Mouse (Mus musculus) layer of hippocampus, postnatal 25 days (tissue): ENCODE data around the gene 4430402I18Rik. TPM values are rescaled to one million over a fixed set of nuclear protein-coding genes. Genes with fewer than 3 reads are reported as not detected.
A peak's percentile ranks its signal among the peaks of the same experiment; 100 is the strongest.
"Not testable (repeated sequence)": the region's sequence is repeated elsewhere in the genome, so short reads cannot be mapped to it uniquely, and the experiment has no call there.

Experiments
- DNase-seq, 2 experiments: peaks; one replicate each; pipeline ENCODE4 v3.0.0; 2022; ENCODE audit warnings: mixed read lengths in 2 of 2, low spot score in 1 of 2; ENCODE audit errors: extremely low spot score in 1 of 2
- total RNA-seq, 2 experiments: library from RNA; stranded (reverse); gene quantifications; 2 replicates each; pipeline ENCODE4 v1.2.3; 2021

Gene 4430402I18Rik
- 1 to 10 TPM; 5.3 to 6.1 TPM for total RNA-seq

- no peak for DNase-seq
Observed at GRCm38 (mm10) chr19:28967652-28968051, at the start of gene 4430402I18Rik. TSS of gene 4430402I18Rik (minus strand) at chr19:28967800.

- DNase-seq, result no peak
Observed at GRCm38 (mm10) chr19:29016786-29017185, 49.2 kb upstream of the 4430402I18Rik start.

DNA sequence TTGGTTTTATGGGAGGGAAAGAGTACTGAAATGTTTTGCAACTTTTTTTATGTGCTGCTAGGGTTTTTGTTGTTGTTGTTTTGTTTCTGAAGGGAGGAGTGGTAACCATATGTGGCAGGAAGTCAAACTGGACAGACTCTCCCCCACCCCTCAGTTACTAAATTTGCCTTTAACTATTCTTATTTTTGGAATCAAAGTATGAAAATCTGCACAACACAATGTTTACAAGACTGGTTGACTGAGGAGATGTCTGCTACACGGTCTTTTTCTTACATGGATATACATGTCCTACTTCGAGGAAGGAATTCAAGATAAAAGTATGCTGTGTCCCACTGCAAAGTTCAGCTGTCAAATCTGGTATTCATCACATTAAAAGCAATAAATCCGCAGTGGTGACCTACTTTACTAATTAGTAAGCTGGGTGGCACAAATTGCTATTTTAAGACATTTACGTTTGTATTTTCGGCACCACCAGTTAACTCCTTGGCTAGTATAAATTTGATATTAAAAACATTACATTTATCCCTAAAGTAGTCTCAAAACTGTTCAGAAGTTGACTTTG, 48.7 kb upstream of the 4430402I18Rik start:
- DNase-seq, result no peak

DNA sequence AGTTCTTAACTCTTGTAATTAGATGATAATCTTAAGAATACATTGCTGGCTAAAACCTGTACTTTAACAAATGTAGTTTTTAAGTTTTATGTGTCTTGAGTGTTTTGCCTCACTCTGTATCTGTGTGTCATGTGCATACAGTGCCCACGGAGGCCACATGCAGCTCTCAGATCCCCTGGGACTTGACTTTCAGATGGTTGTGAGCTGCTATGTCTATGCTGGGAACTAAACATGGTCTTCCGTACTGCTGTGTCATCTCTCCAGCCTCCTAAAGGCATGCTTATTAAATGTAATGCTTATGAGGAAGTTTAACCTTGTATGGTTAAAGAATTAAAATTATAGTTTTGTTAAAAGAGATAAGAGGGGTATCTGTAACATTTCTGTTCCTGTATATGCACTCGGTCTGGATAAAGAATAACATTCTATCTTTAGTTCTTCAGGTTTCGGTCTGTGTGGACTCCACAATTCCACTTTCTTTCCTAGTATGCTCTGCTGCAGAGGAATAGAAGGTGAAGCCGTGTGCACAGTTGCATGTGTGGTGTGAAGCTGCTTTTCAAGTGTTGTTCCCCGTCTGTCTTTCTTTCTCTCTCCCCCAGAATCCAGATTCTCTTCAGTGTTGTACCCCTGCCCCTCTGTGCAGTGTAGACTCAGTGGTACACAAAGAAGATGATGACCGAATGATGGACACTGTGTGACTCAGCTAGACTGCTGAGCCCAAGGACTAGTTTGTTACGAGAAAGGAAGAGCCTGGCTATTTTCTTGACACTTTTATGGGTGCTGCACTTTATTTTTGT, 48.0 kb upstream of the 4430402I18Rik start:
- no peak for DNase-seq

DNA sequence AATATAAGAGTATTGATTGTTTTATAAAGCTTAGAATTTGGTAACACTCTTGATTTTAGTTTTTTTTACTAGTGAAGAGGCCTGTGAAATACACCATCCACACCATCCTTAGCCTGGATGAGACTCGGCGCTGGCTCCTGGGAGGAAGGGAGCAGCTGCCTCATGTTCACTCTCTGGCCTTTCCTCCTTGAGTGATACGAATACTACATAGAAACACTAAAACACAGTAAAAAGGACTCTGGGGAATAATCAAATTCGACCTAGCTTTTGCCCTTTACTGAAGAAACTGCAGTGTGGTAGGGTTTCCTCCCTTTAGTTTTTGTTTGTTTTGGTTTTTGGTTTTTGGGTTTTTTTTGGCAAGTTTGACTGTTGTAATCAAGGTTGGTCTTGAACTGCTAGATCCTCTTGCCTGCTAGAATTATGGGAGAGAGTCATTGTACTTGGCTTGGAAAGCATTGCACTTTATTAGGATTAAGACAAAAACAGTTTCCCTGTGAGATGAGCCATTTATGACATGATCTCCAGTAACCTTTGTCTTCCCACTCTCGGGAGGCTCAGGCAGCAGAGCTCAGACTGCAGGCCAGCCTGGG, 47.0 kb upstream of the 4430402I18Rik start:
- DNase-seq, result no peak

- no peak for DNase-seq
Observed at GRCm38 (mm10) chr19:29011355-29011990, 43.9 kb upstream of the 4430402I18Rik start.

GRCm38 (mm10) chr19:29009046-29009445, 41.4 kb upstream of the 4430402I18Rik start:
- no peak for DNase-seq

GRCm38 (mm10) chr19:29008069-29008706, 40.6 kb upstream of the 4430402I18Rik start:
- DNase-seq, result no peak

- not testable (repeated sequence) for DNase-seq
Observed at GRCm38 (mm10) chr19:29000321-29000720, 32.7 kb upstream of the 4430402I18Rik start.

- DNase-seq, result no peak
Observed at GRCm38 (mm10) chr19:28997976-28998630, 30.5 kb upstream of the 4430402I18Rik start.

- DNase-seq, result no peak
Observed at GRCm38 (mm10) chr19:28995366-28995765, 27.8 kb upstream of the 4430402I18Rik start.

- peak in 1 of 2 experiments; percentile 17 for DNase-seq
Observed at GRCm38 (mm10) chr19:28994870-28995269, 27.3 kb upstream of the 4430402I18Rik start.

DNA sequence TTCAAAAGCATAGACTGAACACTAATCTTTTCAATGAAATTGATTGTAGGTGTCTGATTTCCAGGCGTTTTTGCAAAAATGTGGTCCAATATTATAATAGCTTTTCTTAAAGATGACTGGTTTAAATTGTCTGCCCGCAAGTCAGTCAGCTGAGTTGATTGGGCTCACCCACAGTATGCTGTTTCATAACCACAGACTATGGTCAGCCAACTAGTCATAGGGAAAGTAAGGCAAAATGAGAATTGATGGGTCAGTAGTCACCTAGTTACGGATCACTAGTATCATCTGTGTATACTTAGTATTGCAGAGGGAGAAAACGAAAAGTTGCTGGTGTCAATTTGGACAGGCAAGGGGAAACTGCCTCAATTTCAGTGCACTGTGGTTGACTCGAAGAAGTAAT, 23.8 kb upstream of the 4430402I18Rik start:
- DNase-seq, result no peak

GRCm38 (mm10) chr19:28990590-28991221, 23.1 kb upstream of the 4430402I18Rik start:
- no peak for DNase-seq

- peak; percentile 92 to 96 for DNase-seq
Observed at GRCm38 (mm10) chr19:28990194-28990589, 22.6 kb upstream of the 4430402I18Rik start, which contains the start of gene Cdc37l1. TSS of gene Cdc37l1 (plus strand) at chr19:28990352.

DNA sequence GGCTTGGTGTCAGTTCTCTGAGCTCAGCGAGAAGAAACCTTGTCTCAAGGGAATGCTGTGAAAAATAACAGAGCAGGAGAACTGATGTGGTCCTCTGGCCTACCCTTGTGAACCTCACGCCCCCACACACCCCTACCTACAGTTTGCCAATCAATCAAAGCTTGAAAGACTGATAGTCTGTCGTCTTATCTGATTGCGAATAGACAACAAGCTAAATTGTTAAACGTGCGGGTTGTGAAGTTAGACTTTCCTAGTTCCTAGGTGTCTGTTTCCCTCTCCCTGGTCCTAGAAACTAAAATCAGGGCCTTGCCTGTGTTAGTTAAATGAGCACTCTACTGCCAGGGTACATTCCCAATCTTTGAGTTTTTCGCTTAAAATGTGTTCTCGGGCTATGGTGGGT, 21.9 kb upstream of the 4430402I18Rik start:
- DNase-seq, result no peak

DNA sequence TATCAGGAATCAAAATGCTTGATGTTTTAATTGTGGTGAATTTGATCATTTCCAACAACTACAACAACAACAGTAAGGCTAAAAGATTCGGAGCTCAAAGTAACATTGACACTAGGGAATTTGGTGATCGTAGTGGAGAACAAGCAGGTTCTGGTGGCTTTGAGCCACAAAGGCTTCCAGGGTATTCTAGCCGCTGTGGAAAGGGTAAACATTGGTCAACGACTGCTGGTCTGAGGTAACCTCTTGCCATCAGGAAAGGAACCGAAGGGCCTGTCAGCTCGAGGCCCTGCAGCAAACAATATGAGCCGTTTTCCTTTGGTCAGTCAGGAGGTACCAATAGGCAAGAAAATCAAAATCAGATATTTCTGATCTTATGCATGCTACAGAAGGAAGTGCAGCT, 15.0 kb upstream of the 4430402I18Rik start:
- DNase-seq, result no peak

DNA sequence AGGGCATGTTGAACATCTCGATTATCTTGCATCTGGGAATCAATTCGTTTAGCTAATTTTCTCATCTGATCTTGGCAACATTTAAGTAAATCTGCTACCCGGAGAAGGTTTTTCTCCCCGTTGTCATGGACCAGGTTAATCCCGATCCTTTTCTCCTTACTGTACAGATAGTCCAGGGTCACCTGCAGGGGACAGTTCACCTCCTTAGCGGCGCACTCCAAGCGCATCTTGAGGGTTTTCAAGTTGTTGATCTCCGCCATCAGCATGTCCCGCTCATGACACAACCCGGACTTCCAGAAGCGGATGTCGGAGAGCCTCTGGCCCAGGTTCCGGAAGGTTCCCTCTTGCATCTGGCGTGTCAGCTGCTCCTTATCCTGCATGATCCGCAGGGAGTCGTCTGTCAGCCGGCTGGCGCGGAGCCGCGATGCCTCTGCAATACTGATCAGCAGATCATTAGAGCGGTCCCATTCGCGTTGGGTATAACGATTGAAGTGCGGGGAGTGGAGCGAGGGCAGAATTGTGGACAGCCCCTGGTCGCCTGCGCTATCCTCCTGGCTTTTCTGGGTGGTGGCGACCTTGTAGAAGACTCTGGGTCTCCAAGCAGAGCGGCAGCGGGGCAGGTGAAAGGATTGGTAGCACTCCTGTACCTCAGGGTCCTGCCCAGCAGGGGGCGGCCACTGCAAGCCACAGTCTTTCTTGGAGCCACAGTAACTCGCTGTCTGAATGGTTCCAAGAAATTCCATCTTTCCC, 7.4 kb upstream of the 4430402I18Rik start:
- peak; percentile 67 to 86 for DNase-seq

- DNase-seq, result no peak
Observed at GRCm38 (mm10) chr19:28970251-28970650, 2.7 kb upstream of the 4430402I18Rik start.
